Mouse (Mus musculus) forebrain, embryonic 14.5 days (tissue): Measurements from ENCODE around the gene Notch2. TPM values are rescaled to one million over a fixed set of nuclear protein-coding genes. Genes with fewer than 3 reads are reported as not detected.

ENCODE experiments used
- ATAC-seq: fragments of 200-750 bp; cut with Nextera tagmentation; 2 replicates; pipeline ENCODE4 v1.8.0; 2017; ENCODE audit warnings: mild to moderate bottlenecking, moderate library complexity
- DNase-seq: peaks from one replicate; pipeline ENCODE4 v3.0.0-alpha.2; 2015; ENCODE audit warnings: low spot score
- H3K27ac ChIP-seq: fragments of 300-500 bp; sonication (generic); 2 replicates; pipeline ENCODE4 v1.5.1; 2014; ENCODE audit warnings: low read depth, mild to moderate bottlenecking, control low read depth, low read length, moderate library complexity
- H3K27me3 ChIP-seq: fragments of 300-500 bp; sonication (generic); replicated peaks from 2 replicates; pipeline ENCODE4 v1.6.1; 2014; ENCODE audit warnings: low read length, control low read depth, mixed read lengths; ENCODE audit not compliant: control insufficient read depth, insufficient read depth
- H3K36me3 ChIP-seq: fragments of 300-500 bp; sonication (generic); 2 replicates; pipeline ENCODE4 v1.6.1; 2014; ENCODE audit warnings: low read length, control low read depth; ENCODE audit not compliant: control insufficient read depth, insufficient read depth
- H3K4me1 ChIP-seq: fragments of 300-500 bp; sonication (generic); 2 replicates; pipeline ENCODE4 v1.6.1; 2014; ENCODE audit warnings: antibody characterized with exemption, low read length, control low read depth; ENCODE audit not compliant: control insufficient read depth, insufficient read depth
- H3K4me2 ChIP-seq: fragments of 300-500 bp; sonication (generic); 2 replicates; pipeline ENCODE4 v1.6.1; 2014; ENCODE audit warnings: mild to moderate bottlenecking, control low read depth, low read length
- H3K4me3 ChIP-seq: fragments of 300-500 bp; sonication (generic); 2 replicates; pipeline ENCODE4 v1.5.1; 2014; ENCODE audit warnings: low read depth, low read length, control low read depth
- H3K9ac ChIP-seq: fragments of 300-500 bp; sonication (generic); 2 replicates; pipeline ENCODE4 v1.6.1; 2014; ENCODE audit warnings: mild to moderate bottlenecking, low read length, control low read depth, moderate library complexity
- H3K9me3 ChIP-seq: fragments of 300-500 bp; sonication (generic); replicated peaks from 2 replicates; pipeline ENCODE4 v1.6.1; 2016; ENCODE audit warnings: low read length, control low read depth, mixed read lengths; ENCODE audit not compliant: control insufficient read depth
- WGBS: fragments of 180-500 bp; shearing (Covaris S2); extraction: QIAGEN DNeasy Blood & Tissue Kit; methylation state at CpG from one replicate; pipeline ENCODE4 v1.1.7; 2014; 5-methylcytosine and 5-hydroxymethylcytosine counted together
- polyA plus RNA-seq: library from polyadenylated mRNA; unstranded; fragments of >200 nt; fragmentation: Nextera tagmentation; extraction: Ambion mirVana; gene quantifications from 2 replicates; pipeline ENCODE4 v1.2.1, GENCODE M21; 2014

Gene Notch2
- polyA plus RNA-seq, 1 experiment from 2014 or later = 13.6 TPM

DNA sequence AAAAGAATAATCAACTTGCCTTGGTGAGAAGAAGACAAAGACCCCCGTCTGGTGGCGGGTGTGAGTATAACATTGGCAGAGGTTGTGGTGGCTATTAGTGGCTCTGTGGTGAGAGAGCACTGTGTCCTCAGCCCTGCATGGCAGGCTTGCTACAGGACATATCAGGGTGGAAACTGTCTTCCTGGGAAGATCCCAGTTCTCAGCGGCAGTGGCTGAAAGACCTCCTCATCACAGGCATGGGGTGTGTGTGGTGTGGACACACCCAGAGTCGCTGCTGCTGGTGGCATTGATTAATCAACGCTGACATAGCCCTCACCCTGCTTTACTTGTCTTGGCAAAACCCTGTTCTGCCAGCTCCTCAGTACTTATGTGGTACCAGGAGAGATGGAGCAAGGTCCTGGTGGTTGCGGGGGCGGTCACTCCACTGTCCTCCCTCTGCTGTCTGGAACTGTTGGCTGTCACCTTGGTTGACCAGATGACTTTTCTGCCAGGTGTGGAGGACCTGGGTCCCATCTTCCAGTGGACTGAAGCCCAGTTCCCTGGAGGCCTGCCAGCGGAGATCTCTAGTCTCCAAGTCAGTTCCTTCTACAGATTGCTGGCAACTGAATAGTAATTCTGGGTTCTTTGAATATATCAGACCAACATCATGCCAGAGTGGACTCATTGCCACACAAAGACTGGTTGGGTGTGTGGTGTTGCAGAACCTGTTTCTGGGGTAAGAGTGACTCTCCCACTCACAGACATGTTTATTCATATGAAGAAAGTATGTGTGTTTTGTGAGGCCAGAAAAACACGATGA is 7.3 kb downstream of the Notch2 start:
- WGBS = 66% methylated on average over 9 of the region's 9 CpGs
- ATAC-seq (peak; percentile 18; the same call in 1 of the 2 replicates), DNase-seq (no peak)
- Histone ChIP-seq H3K9me3 (no peaks in the 10 kb centered on the region), H3K27ac (no peak overlapping the region; the same call in 1 of the 2 replicates), H3K4me2 (0 out of 2 replicates have a peak overlapping the region, but pooled peaks have one; percentile 5), H3K9ac (no peak overlapping the region), H3K4me1 (peaks cover 66% of the 10 kb centered on the region), H3K27me3 (no peaks in the 10 kb centered on the region), H3K4me3 (no peak overlapping the region), H3K36me3 (no peaks in the 10 kb centered on the region)

GRCm38 (mm10) chr3:98024288-98024848 is 11.0 kb downstream of the Notch2 start:
- no peaks in the 10 kb centered on the region for H3K36me3 ChIP-seq
- no peaks in the 10 kb centered on the region for H3K9me3 ChIP-seq
- ATAC-seq (peak; percentile 73), DNase-seq (peak; percentile 90)
- H3K4me2 ChIP-seq = peak overlapping the region; percentile 43
- 1% methylated on average over 13 of the region's 13 CpGs for WGBS
- peak overlapping the region; percentile 49 for H3K9ac ChIP-seq
- H3K4me1 ChIP-seq = peaks cover 65% of the 10 kb centered on the region
- peak overlapping the region; percentile 82 for H3K27ac ChIP-seq
- H3K4me3 ChIP-seq = no peak overlapping the region
- no peaks in the 10 kb centered on the region for H3K27me3 ChIP-seq

DNA sequence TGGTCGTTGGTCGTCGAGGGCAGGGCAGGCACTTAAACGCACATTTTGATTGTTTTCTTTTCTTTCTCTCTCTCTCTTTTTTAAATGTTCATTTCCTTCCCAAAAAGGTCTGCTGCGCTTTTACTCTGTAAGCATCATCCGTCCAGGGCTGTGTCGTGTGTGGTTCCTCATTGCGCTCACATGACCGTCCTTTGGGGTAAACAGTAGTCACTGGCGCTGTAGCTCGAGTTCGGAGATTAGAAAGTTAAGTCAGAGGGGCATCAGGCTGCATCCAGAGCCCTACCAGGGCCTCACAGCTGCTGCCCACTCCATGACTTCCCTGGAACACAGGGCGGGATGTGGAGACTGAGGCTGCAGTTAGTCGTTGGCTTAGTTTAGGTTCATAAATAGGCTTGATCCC is 12.2 kb downstream of the Notch2 start:
- Histone ChIP-seq H3K27me3 (no peaks in the 10 kb centered on the region), H3K36me3 (no peaks in the 10 kb centered on the region), H3K27ac (peak overlapping the region; percentile 70), H3K4me1 (peaks cover 62% of the 10 kb centered on the region), H3K9ac (peak overlapping the region; percentile 21; the same call in 1 of the 2 replicates), H3K4me3 (no peak overlapping the region), H3K4me2 (peak overlapping the region; percentile 43; the same call in 1 of the 2 replicates), H3K9me3 (no peaks in the 10 kb centered on the region)
- ATAC-seq = no peak
- 21% methylated on average over 14 of the region's 14 CpGs for WGBS
- no peak for DNase-seq

- Histone ChIP-seq H3K27ac (peak overlapping the region; percentile 70), H3K4me3 (no peak overlapping the region), H3K9ac (0 out of 2 replicates have a peak overlapping the region, but pooled peaks have one; percentile 2), H3K36me3 (no peaks in the 10 kb centered on the region), H3K27me3 (no peaks in the 10 kb centered on the region), H3K4me1 (peaks cover 59% of the 10 kb centered on the region), H3K9me3 (no peaks in the 10 kb centered on the region), H3K4me2 (peak overlapping the region; percentile 0; the same call in 1 of the 2 replicates)
- ATAC-seq (peak; percentile 49; the same call in 1 of the 2 replicates), DNase-seq (peak; percentile 64)
- 31% methylated on average over 10 of the region's 10 CpGs for WGBS
Observed at GRCm38 (mm10) chr3:98025921-98026880, 12.9 kb downstream of the Notch2 start.

DNA sequence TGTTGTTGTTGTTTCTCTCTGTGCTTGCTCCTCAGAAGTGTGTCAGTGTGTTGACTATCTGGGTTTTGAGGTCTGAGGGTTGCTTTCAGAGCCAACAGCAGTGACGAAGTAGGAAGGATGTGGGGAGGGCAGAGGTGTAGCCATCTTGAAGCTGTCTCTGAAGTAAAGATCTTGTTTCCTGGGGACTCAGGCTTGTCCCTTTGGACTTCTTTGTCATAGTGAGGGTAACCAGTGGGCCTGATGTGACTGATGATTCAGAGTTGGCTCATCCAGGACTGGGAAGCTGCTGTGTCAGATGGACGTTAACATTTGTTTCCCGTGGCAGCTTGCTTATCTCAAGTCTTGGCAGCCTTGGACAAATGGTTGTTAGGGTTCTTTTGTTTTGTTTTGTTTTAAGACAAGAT is 14.0 kb downstream of the Notch2 start:
- 48% methylated on average over 3 of the region's 3 CpGs for WGBS
- no peaks in the 10 kb centered on the region for H3K36me3 ChIP-seq
- no peak overlapping the region for H3K27ac ChIP-seq
- no peaks in the 10 kb centered on the region for H3K27me3 ChIP-seq
- no peaks in the 10 kb centered on the region for H3K9me3 ChIP-seq
- no peak overlapping the region for H3K9ac ChIP-seq
- DNase-seq (no peak), ATAC-seq (no peak)
- peaks cover 62% of the 10 kb centered on the region for H3K4me1 ChIP-seq
- no peak overlapping the region for H3K4me3 ChIP-seq
- no peak overlapping the region for H3K4me2 ChIP-seq

DNA sequence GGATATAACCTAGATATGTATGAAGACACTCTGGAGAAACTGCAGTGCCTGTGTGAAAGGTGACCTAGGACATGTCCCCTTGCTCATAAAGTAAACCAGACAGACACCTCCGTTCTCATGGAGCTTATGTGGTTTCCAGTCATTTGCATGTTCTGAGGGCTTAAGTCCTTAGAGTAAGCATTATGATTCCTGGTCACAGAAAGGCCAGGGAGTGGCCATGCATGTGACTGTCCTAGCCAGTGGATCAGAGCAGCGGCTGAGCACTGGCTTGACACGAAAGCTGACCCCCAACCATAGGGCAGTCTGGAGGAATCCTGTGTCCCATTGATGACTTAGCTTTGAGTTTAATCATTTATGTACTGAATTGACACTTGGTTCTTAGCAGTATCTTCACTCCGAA is 14.7 kb downstream of the Notch2 start:
- Histone ChIP-seq H3K4me1 (peaks cover 65% of the 10 kb centered on the region), H3K4me3 (no peak overlapping the region), H3K9me3 (no peaks in the 10 kb centered on the region), H3K27me3 (no peaks in the 10 kb centered on the region), H3K4me2 (no peak overlapping the region), H3K9ac (no peak overlapping the region), H3K27ac (no peak overlapping the region), H3K36me3 (no peaks in the 10 kb centered on the region)
- WGBS = 70% methylated on average over 4 of the region's 4 CpGs
- ATAC-seq (no peak), DNase-seq (no peak)

GRCm38 (mm10) chr3:98028936-98029335 is 15.6 kb downstream of the Notch2 start:
- Histone ChIP-seq H3K4me2 (no peak overlapping the region), H3K9me3 (no peaks in the 10 kb centered on the region), H3K27me3 (no peaks in the 10 kb centered on the region), H3K4me3 (no peak overlapping the region), H3K27ac (peak overlapping the region; percentile 21; the same call in 1 of the 2 replicates), H3K36me3 (no peaks in the 10 kb centered on the region), H3K4me1 (peaks cover 68% of the 10 kb centered on the region), H3K9ac (peak overlapping the region; percentile 29; the same call in 1 of the 2 replicates)
- WGBS = 63% methylated on average over 10 of the region's 10 CpGs
- DNase-seq = no peak
- no peak for ATAC-seq

GRCm38 (mm10) chr3:98031104-98031503 is 17.8 kb downstream of the Notch2 start:
- H3K4me1 ChIP-seq = peaks cover 70% of the 10 kb centered on the region
- WGBS = 90% methylated on average over 7 of the region's 7 CpGs
- no peak for DNase-seq
- no peak overlapping the region for H3K27ac ChIP-seq
- H3K36me3 ChIP-seq = no peaks in the 10 kb centered on the region
- no peak overlapping the region for H3K4me2 ChIP-seq
- H3K4me3 ChIP-seq = no peak overlapping the region
- ATAC-seq = no peak
- no peak overlapping the region for H3K9ac ChIP-seq
- H3K27me3 ChIP-seq = no peaks in the 10 kb centered on the region
- no peaks in the 10 kb centered on the region for H3K9me3 ChIP-seq
